Mouse (Mus musculus) MEL (cell line): ENCODE data around the gene Selenow. TPM values are rescaled to one million over a fixed set of nuclear protein-coding genes. Genes with fewer than 3 reads are reported as not detected.

Source experiments
- DNase-seq: peaks from one replicate; pipeline ENCODE4 v3.0.0; 2011; ENCODE audit warnings: low read depth, low spot score
- H3K27ac ChIP-seq: 2 replicates; pipeline ENCODE4 v1.5.1; 2012; ENCODE audit warnings: low read depth, mild to moderate bottlenecking, control low read depth, low read length, moderate library complexity; ENCODE audit not compliant: control insufficient read depth
- H3K27me3 ChIP-seq, 2 experiments: fragments of 150-350 bp in 1 of 2; sonication (generic) in 1 of 2; 2 replicates each; pipeline ENCODE4 v1.6.1; 2012; ENCODE audit warnings: low read length in 2 of 2, mild to moderate bottlenecking in 2 of 2, improper control_type of control experiment in 1 of 2, moderate library complexity in 1 of 2; ENCODE audit not compliant: insufficient read depth in 2 of 2, control insufficient read depth in 1 of 2
- H3K36me3 ChIP-seq, 2 experiments: 2 replicates each; pipeline ENCODE4 v1.6.1; 2012 to 2014; ENCODE audit warnings: low read length in 2 of 2, improper control_type of control experiment in 1 of 2, inconsistent platforms in 1 of 2, mild to moderate bottlenecking in 1 of 2; ENCODE audit not compliant: insufficient read depth in 2 of 2, control insufficient read depth in 1 of 2
- H3K4me1 ChIP-seq, 2 experiments: fragments of 150-350 bp in 1 of 2; sonication (generic) in 1 of 2; 2 replicates each; pipeline ENCODE4 v1.6.1; 2012; ENCODE audit warnings: low read length in 2 of 2, improper control_type of control experiment in 1 of 2, mild to moderate bottlenecking in 1 of 2; ENCODE audit not compliant: insufficient read depth in 2 of 2, control insufficient read depth in 1 of 2
- H3K4me3 ChIP-seq, 2 experiments: fragments of 150-350 bp in 1 of 2; sonication (generic) in 1 of 2; 2 replicates each; pipeline ENCODE4 v1.5.1; 2012; ENCODE audit warnings: low read depth in 2 of 2, low read length in 2 of 2, mild to moderate bottlenecking in 2 of 2, moderate library complexity in 2 of 2, control low read depth in 1 of 2, improper control_type of control experiment in 1 of 2; ENCODE audit not compliant: control insufficient read depth in 1 of 2, insufficient read depth in 1 of 2
- H3K79me2 ChIP-seq: 2 replicates; pipeline ENCODE4 v1.6.1; 2012; ENCODE audit warnings: mild to moderate bottlenecking, low read length, moderate library complexity; ENCODE audit not compliant: control insufficient read depth, poor library complexity, insufficient read depth
- H3K9ac ChIP-seq: 2 replicates; pipeline ENCODE4 v1.6.1; 2012; ENCODE audit warnings: low read depth, mild to moderate bottlenecking, control low read depth, low read length, moderate library complexity; ENCODE audit not compliant: control insufficient read depth, poor library complexity, severe bottlenecking
- H3K9me3 ChIP-seq: fragments of 150-350 bp; sonication (generic); replicated peaks from 2 replicates; pipeline ENCODE4 v1.6.1; 2012; ENCODE audit warnings: mild to moderate bottlenecking, low read length, improper control_type of control experiment, moderate library complexity; ENCODE audit not compliant: insufficient read depth
- BHLHE40 ChIP-seq: IDR thresholded peaks from 2 replicates; pipeline ENCODE4 v1.6.1; 2012; ENCODE audit warnings: low read depth, mild to moderate bottlenecking, inconsistent platforms, low read length, improper control_type of control experiment, borderline replicate concordance
- CHD2 ChIP-seq: IDR thresholded peaks from 2 replicates; pipeline ENCODE4 v1.6.1; 2011; ENCODE audit warnings: low read length, improper control_type of control experiment
- CTCF ChIP-seq, 3 experiments: IDR thresholded peaks in 2 of 3; conservative IDR thresholded peaks in 1 of 3; 2 replicates each; pipeline ENCODE4 v1.5.1; 2011 to 2012; ENCODE audit warnings: low read length in 3 of 3, low read depth in 2 of 3, mild to moderate bottlenecking in 2 of 3, improper control_type of control experiment in 1 of 3, inconsistent platforms in 1 of 3, mixed read lengths in 1 of 3, moderate library complexity in 1 of 3; ENCODE audit not compliant: control insufficient read depth in 1 of 3, insufficient read depth in 1 of 3, poor library complexity in 1 of 3, severe bottlenecking in 1 of 3
- ELF1 ChIP-seq: IDR thresholded peaks from 2 replicates; pipeline ENCODE4 v1.6.1; 2014; ENCODE audit warnings: low read depth, mild to moderate bottlenecking, inconsistent platforms, low read length, improper control_type of control experiment, moderate library complexity
- GABPA ChIP-seq: IDR thresholded peaks from 2 replicates; pipeline ENCODE4 v1.6.1; 2012; ENCODE audit warnings: low read depth, mild to moderate bottlenecking, inconsistent platforms, low read length, improper control_type of control experiment, moderate library complexity
- JUND ChIP-seq: IDR thresholded peaks from 2 replicates; pipeline ENCODE4 v1.6.1; 2011; ENCODE audit warnings: low read depth, mild to moderate bottlenecking, improper control_type of control experiment, low read length
- MAZ ChIP-seq: IDR thresholded peaks from 2 replicates; pipeline ENCODE4 v1.6.1; 2012; ENCODE audit warnings: low read depth, mild to moderate bottlenecking, inconsistent platforms, low read length, improper control_type of control experiment
- MEF2A ChIP-seq: IDR thresholded peaks from 2 replicates; pipeline ENCODE4 v1.6.1; 2014; ENCODE audit warnings: low read depth, mild to moderate bottlenecking, inconsistent platforms, low read length, improper control_type of control experiment; ENCODE audit not compliant: poor library complexity, insufficient replicate concordance, severe bottlenecking; ENCODE audit errors: extremely low read depth
- MYB ChIP-seq: IDR thresholded peaks from 2 replicates; pipeline ENCODE4 v1.6.1; 2011; ENCODE audit warnings: mild to moderate bottlenecking, low read depth, low read length, improper control_type of control experiment
- MYC ChIP-seq: IDR thresholded peaks from 2 replicates; pipeline ENCODE4 v1.6.1; 2011; ENCODE audit warnings: low read depth, mild to moderate bottlenecking, low read length, improper control_type of control experiment, moderate library complexity
- NELFE ChIP-seq: IDR thresholded peaks from 2 replicates; pipeline ENCODE4 v1.6.1; 2011; ENCODE audit warnings: low read depth, low read length, improper control_type of control experiment
- POLR2A ChIP-seq, 2 experiments: IDR thresholded peaks; 2 replicates each; pipeline ENCODE4 v1.6.1; 2011 to 2012; ENCODE audit warnings: low read length in 2 of 2, mild to moderate bottlenecking in 2 of 2, control low read depth in 1 of 2, improper control_type of control experiment in 1 of 2, low read depth in 1 of 2, moderate library complexity in 1 of 2; ENCODE audit not compliant: control insufficient read depth in 1 of 2, insufficient read depth in 1 of 2, poor library complexity in 1 of 2
- RAD21 ChIP-seq: IDR thresholded peaks from 2 replicates; pipeline ENCODE4 v1.6.1; 2011; ENCODE audit warnings: mild to moderate bottlenecking, low read depth, low read length, improper control_type of control experiment
- SIN3A ChIP-seq: IDR thresholded peaks from 2 replicates; pipeline ENCODE4 v1.6.1; 2012; ENCODE audit warnings: low read length, improper control_type of control experiment, inconsistent platforms
- TCF12 ChIP-seq: IDR thresholded peaks from 2 replicates; pipeline ENCODE4 v1.6.1; 2014; ENCODE audit warnings: low read depth, mild to moderate bottlenecking, inconsistent platforms, low read length, improper control_type of control experiment, moderate library complexity
- USF1 ChIP-seq: IDR thresholded peaks from 2 replicates; pipeline ENCODE4 v1.6.1; 2014; ENCODE audit warnings: low read depth, mild to moderate bottlenecking, inconsistent platforms, low read length, improper control_type of control experiment, moderate library complexity
- USF2 ChIP-seq, 2 experiments: IDR thresholded peaks; 2 replicates each; pipeline ENCODE4 v1.6.1; 2011 to 2012; ENCODE audit warnings: improper control_type of control experiment in 2 of 2, low read length in 2 of 2, borderline replicate concordance in 1 of 2, inconsistent platforms in 1 of 2, low read depth in 1 of 2, mild to moderate bottlenecking in 1 of 2; ENCODE audit not compliant: insufficient read depth in 1 of 2
- ZC3H11A ChIP-seq: IDR thresholded peaks from 2 replicates; pipeline ENCODE4 v1.6.1; 2012; ENCODE audit warnings: low read depth, mild to moderate bottlenecking, inconsistent platforms, low read length, improper control_type of control experiment
- polyA plus RNA-seq, 2 experiments: library from polyadenylated mRNA; stranded (reverse) in 1 of 2; unstranded in 1 of 2; fragments of >175 nt in 1 of 2; fragments of >200 nt in 1 of 2; gene quantifications; 2 replicates each; pipeline versions ENCODE4 v1.2.1 to v1.2.4; 2012; ENCODE audit warnings: low replicate concordance in 2 of 2, low read depth in 1 of 2; ENCODE audit not compliant: insufficient read length in 2 of 2, insufficient read depth in 1 of 2, missing spikeins in 1 of 2
- total RNA-seq: library from RNA; depleted of rRNA; stranded (reverse); fragments of 300-350 nt; gene quantifications from 2 replicates; pipeline ENCODE4 v1.2.3, GENCODE M21; 2012

Gene Selenow
- total and polyA plus RNA-seq, 3 experiments = 13.1 to 71.2 TPM; not detected in 1

GRCm38 (mm10) chr7:15918371-15918770, 3.8 kb downstream of the Selenow start:
- no peak overlapping the region for H3K9ac ChIP-seq
- H3K27ac ChIP-seq = no peak overlapping the region
- peaks cover 23% of the 10 kb centered on the region for H3K79me2 ChIP-seq
- no peaks in the 10 kb centered on the region for H3K27me3 ChIP-seq
- no peak for TF ChIP-seq CHD2
- TF ChIP-seq SIN3A = no peak
- TF ChIP-seq MAZ = no peak
- 0 out of 4 replicates have a peak, but pooled peaks of 1 of the 2 experiments have one; percentile 11 for TF ChIP-seq POLR2A (IDR thresholded peaks at IDR 0.05; ENCODE audit: control insufficient read depth in 1 of 2, insufficient read depth in 1 of 2, low read depth in 1 of 2, low read length in 2 of 2, poor library complexity in 1 of 2)
- H3K9me3 ChIP-seq = no peaks in the 10 kb centered on the region
- DNase-seq = no peak
- H3K4me3 ChIP-seq = no peak overlapping the region
- peaks cover 0 to 11% of the 10 kb centered on the region in 2 experiments; a peak in 2 of 4 replicates for H3K36me3 ChIP-seq
- H3K4me1 ChIP-seq = peaks cover 4 to 12% of the 10 kb centered on the region in 2 experiments; a peak in 3 of 4 replicates

GRCm38 (mm10) chr7:15916996-15917395, 5.2 kb downstream of the Selenow start:
- peaks cover 0 to 6% of the 10 kb centered on the region in 2 experiments; a peak in 3 of 4 replicates for H3K4me1 ChIP-seq
- no peak overlapping the region for H3K9ac ChIP-seq
- no peak overlapping the region for H3K4me3 ChIP-seq
- peaks cover 0 to 4% of the 10 kb centered on the region in 2 experiments; a peak in 2 of 4 replicates for H3K36me3 ChIP-seq
- H3K27ac ChIP-seq = no peak overlapping the region
- H3K9me3 ChIP-seq = no peaks in the 10 kb centered on the region
- no peaks in the 10 kb centered on the region for H3K27me3 ChIP-seq
- DNase-seq = no peak
- TF ChIP-seq CTCF (IDR thresholded peaks at IDR 0.05 in 2 of 3, conservative IDR thresholded peaks at IDR 0.05 in 1 of 3; ENCODE audit: control insufficient read depth in 1 of 3, insufficient read depth in 1 of 3, low read depth in 2 of 3, low read length in 3 of 3, poor library complexity in 1 of 3, severe bottlenecking in 1 of 3) (no peak), RAD21 (no peak), ELF1 (no peak), BHLHE40 (no peak), JUND (no peak), GABPA (no peak), TCF12 (no peak), USF1 (no peak), MEF2A (no peak), MYB (no peak), ZC3H11A (no peak), MYC (no peak), NELFE (no peak), USF2 (IDR thresholded peaks at IDR 0.05; ENCODE audit: borderline replicate concordance in 1 of 2, insufficient read depth in 1 of 2, low read depth in 1 of 2, low read length in 2 of 2) (no peak)
- H3K79me2 ChIP-seq = peaks cover 19% of the 10 kb centered on the region
